Mouse (Mus musculus) hindbrain, embryonic 16.5 days (tissue): Measurements from ENCODE around the gene Ssh1. TPM values are rescaled to one million over a fixed set of nuclear protein-coding genes. Genes with fewer than 3 reads are reported as not detected.

Source experiments
- ATAC-seq: fragments of 200-750 bp; cut with Nextera tagmentation; 2 replicates; pipeline ENCODE4 v1.8.0; 2017; ENCODE audit warnings: moderate TSS enrichment, moderate library complexity
- H3K27ac ChIP-seq: fragments of 300-500 bp; sonication (generic); 2 replicates; pipeline ENCODE4 v1.5.1; 2014; ENCODE audit warnings: low read depth, mild to moderate bottlenecking, control low read depth, low read length, moderate library complexity
- H3K27me3 ChIP-seq: fragments of 300-500 bp; sonication (generic); replicated peaks from 2 replicates; pipeline ENCODE4 v1.6.1; 2014; ENCODE audit warnings: low read length; ENCODE audit not compliant: control insufficient read depth, insufficient read depth
- H3K36me3 ChIP-seq: fragments of 300-500 bp; sonication (generic); 2 replicates; pipeline ENCODE4 v1.6.1; 2014; ENCODE audit warnings: mild to moderate bottlenecking, low read length, moderate library complexity, mixed read lengths; ENCODE audit not compliant: control insufficient read depth, insufficient read depth
- H3K4me1 ChIP-seq: fragments of 300-500 bp; sonication (generic); 2 replicates; pipeline ENCODE4 v1.6.1; 2014; ENCODE audit warnings: low read depth, low read length; ENCODE audit not compliant: control insufficient read depth, insufficient read depth
- H3K4me2 ChIP-seq: fragments of 300-500 bp; sonication (generic); 2 replicates; pipeline ENCODE4 v1.6.1; 2014; ENCODE audit warnings: mild to moderate bottlenecking, low read length, control low read depth, moderate library complexity
- H3K4me3 ChIP-seq: fragments of 300-500 bp; sonication (generic); 2 replicates; pipeline ENCODE4 v1.5.1; 2014; ENCODE audit warnings: mild to moderate bottlenecking, low read length, control low read depth, moderate library complexity
- H3K9ac ChIP-seq: fragments of 300-500 bp; sonication (generic); 2 replicates; pipeline ENCODE4 v1.6.1; 2014; ENCODE audit warnings: low read depth, mild to moderate bottlenecking, control low read depth, low read length, moderate library complexity
- H3K9me3 ChIP-seq: fragments of 300-500 bp; sonication (generic); 2 replicates; pipeline ENCODE4 v1.6.1; 2014; ENCODE audit warnings: mild to moderate bottlenecking, low read length, moderate library complexity; ENCODE audit not compliant: control insufficient read depth
- WGBS: fragments of 180-500 bp; shearing (Covaris S2); extraction: QIAGEN DNeasy Blood & Tissue Kit; methylation state at CpG from one replicate; pipeline ENCODE4 v1.1.7; 2014; 5-methylcytosine and 5-hydroxymethylcytosine counted together
- polyA plus RNA-seq: library from polyadenylated mRNA; unstranded; fragments of >200 nt; fragmentation: Nextera tagmentation; extraction: Ambion mirVana; gene quantifications from 2 replicates; pipeline ENCODE4 v1.2.1, GENCODE M21; 2015

Ssh1 gene
- polyA plus RNA-seq, 1 experiment from 2014 or later: 9.6 TPM

GRCm38 (mm10) chr5:113901074-113901571, 92.6 kb downstream of the Ssh1 start:
- Histone ChIP-seq H3K36me3 (no peaks in the 10 kb centered on the region), H3K4me1 (peaks cover 41% of the 10 kb centered on the region)
- WGBS: 27% methylated on average over 8 of the region's 8 CpGs

GRCm38 (mm10) chr5:113899543-113899942, 94.2 kb downstream of the Ssh1 start:
- Histone ChIP-seq H3K4me2 (no peak overlapping the region), H3K4me3 (no peak overlapping the region), H3K36me3 (no peaks in the 10 kb centered on the region), H3K27me3 (no peaks in the 10 kb centered on the region), H3K4me1 (peaks cover 27% of the 10 kb centered on the region), H3K27ac (no peak overlapping the region), H3K9ac (no peak overlapping the region), H3K9me3 (no peaks in the 10 kb centered on the region)
- ATAC-seq: no peak
- WGBS: 87% methylated on average over 12 of the region's 12 CpGs

More at GRCm38 (mm10) chr5:113901074-113901571, 92.6 kb downstream of the Ssh1 start:
- no peak overlapping the region for H3K4me3 ChIP-seq
- ATAC-seq: no peak
- no peaks in the 10 kb centered on the region for H3K9me3 ChIP-seq
- no peak overlapping the region for H3K4me2 ChIP-seq
- H3K27ac ChIP-seq: no peak overlapping the region
- no peaks in the 10 kb centered on the region for H3K27me3 ChIP-seq
- 0 out of 2 replicates have a peak overlapping the region, but pooled peaks have one; percentile 17 for H3K9ac ChIP-seq

DNA sequence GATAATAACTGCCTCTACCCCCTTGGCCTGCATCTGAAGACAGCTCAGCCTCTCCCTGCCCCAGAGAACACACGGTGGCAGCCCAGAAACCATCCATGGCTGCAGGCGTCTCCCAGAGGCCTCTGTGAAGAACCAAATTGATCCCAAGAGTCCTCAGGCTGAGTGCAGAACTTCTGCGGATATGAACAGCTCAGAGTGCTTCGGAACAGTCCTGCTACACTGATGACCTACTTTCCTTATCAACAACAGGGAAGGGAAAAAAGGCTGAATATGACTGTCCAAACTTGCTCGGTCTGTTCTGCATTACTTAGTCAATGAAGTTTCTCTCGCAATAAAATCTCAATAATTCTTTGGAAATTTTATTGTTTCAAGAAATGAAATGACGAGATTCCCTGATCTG, 101.7 kb downstream of the Ssh1 start:
- H3K4me3 ChIP-seq: no peak overlapping the region
- H3K4me1 ChIP-seq: peaks cover 18% of the 10 kb centered on the region
- WGBS: 76% methylated on average over 7 of the region's 7 CpGs
- H3K9ac ChIP-seq: no peak overlapping the region
- no peaks in the 10 kb centered on the region for H3K36me3 ChIP-seq
- H3K27me3 ChIP-seq: no peaks in the 10 kb centered on the region
- no peaks in the 10 kb centered on the region for H3K9me3 ChIP-seq
- no peak for ATAC-seq
- no peak overlapping the region for H3K4me2 ChIP-seq
- no peak overlapping the region for H3K27ac ChIP-seq

DNA sequence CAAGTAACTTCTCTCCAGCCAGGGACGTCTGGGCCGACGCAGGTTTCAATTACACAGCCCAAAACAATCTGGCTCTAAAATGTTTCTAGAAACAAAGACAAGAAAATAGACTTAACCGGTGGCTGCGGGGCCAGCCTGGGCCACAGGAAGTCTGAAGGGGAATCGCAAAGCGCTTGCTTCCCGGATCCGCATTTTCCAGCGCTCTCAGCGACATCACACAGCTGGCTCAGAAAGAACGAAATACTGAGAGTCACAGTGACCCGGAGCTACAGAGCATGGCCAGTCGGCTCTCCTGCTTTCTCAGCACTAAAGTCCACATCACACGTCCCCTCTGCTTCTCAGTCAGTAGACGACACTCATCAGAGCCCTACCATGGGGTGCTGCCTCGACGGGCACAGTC, 102.8 kb downstream of the Ssh1 start:
- no peak overlapping the region for H3K4me3 ChIP-seq
- no peak for ATAC-seq
- H3K9me3 ChIP-seq: no peaks in the 10 kb centered on the region
- H3K9ac ChIP-seq: no peak overlapping the region
- H3K4me2 ChIP-seq: no peak overlapping the region
- 86% methylated on average over 18 of the region's 18 CpGs for WGBS
- no peaks in the 10 kb centered on the region for H3K36me3 ChIP-seq
- no peak overlapping the region for H3K27ac ChIP-seq
- H3K27me3 ChIP-seq: no peaks in the 10 kb centered on the region
- H3K4me1 ChIP-seq: peaks cover 21% of the 10 kb centered on the region

DNA sequence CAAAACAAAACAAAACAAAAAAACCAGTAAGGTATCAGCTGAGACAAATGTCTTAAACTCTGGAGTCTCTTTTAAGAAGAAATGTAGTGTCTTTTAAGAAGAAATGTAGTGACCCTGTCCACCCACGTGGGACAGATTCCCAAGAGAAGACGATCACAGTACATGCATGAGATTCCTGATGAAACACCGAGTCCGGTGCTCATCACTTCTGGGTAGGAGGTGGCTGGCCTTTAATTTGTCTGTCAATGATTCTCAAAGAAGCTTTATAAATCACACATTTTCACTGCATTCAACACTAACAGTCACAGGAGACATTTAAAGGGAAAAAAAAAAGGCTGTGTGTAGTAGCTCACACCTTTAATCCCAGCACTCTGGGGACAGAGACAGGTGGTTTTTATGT, 103.8 kb downstream of the Ssh1 start:
- no peak overlapping the region for H3K9ac ChIP-seq
- ATAC-seq: no peak
- no peaks in the 10 kb centered on the region for H3K27me3 ChIP-seq
- H3K27ac ChIP-seq: no peak overlapping the region
- H3K36me3 ChIP-seq: no peaks in the 10 kb centered on the region
- 45% methylated on average over 4 of the region's 4 CpGs for WGBS
- peaks cover 24% of the 10 kb centered on the region for H3K4me1 ChIP-seq
- no peaks in the 10 kb centered on the region for H3K9me3 ChIP-seq
- no peak overlapping the region for H3K4me3 ChIP-seq
- H3K4me2 ChIP-seq: no peak overlapping the region

DNA sequence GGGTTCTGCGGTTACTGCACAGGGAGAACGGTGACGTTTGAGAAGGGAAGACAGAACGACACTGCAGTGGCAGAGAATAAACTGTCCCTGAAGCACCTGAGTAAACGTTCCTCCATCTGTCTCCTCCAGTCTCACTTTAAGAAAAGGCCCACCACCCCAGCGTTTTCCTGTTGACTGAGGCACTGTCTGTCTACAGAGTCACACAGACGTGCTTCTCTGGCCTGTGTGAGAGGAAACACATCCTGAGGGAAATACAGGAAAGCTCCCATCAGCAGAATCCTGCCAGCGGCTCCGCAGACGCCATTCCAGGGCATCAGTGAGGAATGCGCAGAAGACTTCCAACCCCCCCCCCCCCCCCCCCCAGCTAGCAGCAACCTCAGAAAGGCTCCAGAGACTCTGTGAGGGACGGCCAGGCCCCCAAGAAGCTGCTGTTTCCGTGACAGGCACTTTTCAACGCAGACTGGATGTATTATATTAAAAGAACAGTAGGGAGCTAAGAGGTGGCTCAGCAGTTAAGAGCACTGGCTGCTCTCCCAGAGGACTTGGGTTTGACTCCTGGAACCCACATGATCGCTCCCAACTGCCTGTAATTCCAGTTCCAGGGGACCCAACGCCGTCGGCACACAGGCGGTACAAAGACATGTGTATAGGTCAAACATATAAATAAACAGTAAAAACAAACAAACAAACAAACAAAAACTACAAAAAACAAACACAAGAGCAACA, 104.3 kb downstream of the Ssh1 start:
- no peaks in the 10 kb centered on the region for H3K9me3 ChIP-seq
- H3K4me1 ChIP-seq: peaks cover 27% of the 10 kb centered on the region
- no peak overlapping the region for H3K4me3 ChIP-seq
- 17% methylated on average over 19 of the region's 19 CpGs for WGBS
- H3K27ac ChIP-seq: peak overlapping the region; percentile 55
- 0 out of 2 replicates have a peak, but pooled peaks have one; percentile 23 for ATAC-seq
- no peak overlapping the region for H3K9ac ChIP-seq
- peak overlapping the region; percentile 11 for H3K4me2 ChIP-seq
- no peaks in the 10 kb centered on the region for H3K36me3 ChIP-seq
- no peaks in the 10 kb centered on the region for H3K27me3 ChIP-seq

DNA sequence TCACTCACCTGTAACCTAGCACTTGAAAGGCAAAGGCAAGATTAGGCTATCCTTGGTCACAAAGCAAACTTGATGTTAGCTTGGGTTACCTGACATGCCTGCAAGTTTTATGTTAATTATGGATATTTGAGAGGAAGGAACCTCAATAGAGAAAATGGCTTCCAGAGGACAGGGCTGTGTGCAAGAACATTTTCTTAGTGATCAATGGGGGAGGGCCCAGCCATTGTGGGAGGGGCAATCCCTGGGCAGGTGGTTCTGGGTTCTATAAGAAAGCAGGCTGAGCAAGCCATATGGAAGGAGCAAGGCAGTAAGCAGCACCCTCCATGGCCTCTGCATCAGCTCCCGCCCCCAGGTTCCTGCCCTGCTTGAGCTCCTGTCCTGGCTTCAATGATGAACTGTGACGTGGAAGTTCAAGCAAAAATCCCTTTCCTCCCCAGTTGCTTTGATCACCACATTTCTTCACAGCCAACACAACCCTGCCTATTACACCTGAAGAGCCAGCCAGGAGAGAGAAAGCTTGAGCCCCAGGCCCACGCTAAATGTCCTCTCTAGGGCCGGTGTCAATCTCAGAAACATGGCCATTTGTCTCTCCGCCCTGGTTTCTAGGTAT, 105.4 kb downstream of the Ssh1 start:
- no peaks in the 10 kb centered on the region for H3K36me3 ChIP-seq
- no peak overlapping the region for H3K9ac ChIP-seq
- no peak overlapping the region for H3K27ac ChIP-seq
- no peak overlapping the region for H3K4me2 ChIP-seq
- ATAC-seq: no peak
- no peak overlapping the region for H3K4me3 ChIP-seq
- H3K4me1 ChIP-seq: peaks cover 35% of the 10 kb centered on the region
- WGBS: 83% methylated on average over 5 of the region's 5 CpGs
- no peaks in the 10 kb centered on the region for H3K9me3 ChIP-seq
- no peaks in the 10 kb centered on the region for H3K27me3 ChIP-seq

- H3K27ac ChIP-seq: no peak overlapping the region
- H3K9me3 ChIP-seq: no peaks in the 10 kb centered on the region
- ATAC-seq: no peak
- no peak overlapping the region for H3K9ac ChIP-seq
- peaks cover 46% of the 10 kb centered on the region for H3K4me1 ChIP-seq
- 49% methylated on average over 11 of the region's 11 CpGs for WGBS
- no peak overlapping the region for H3K4me3 ChIP-seq
- H3K4me2 ChIP-seq: no peak overlapping the region
- no peaks in the 10 kb centered on the region for H3K36me3 ChIP-seq
- H3K27me3 ChIP-seq: no peaks in the 10 kb centered on the region
Measured at GRCm38 (mm10) chr5:113887132-113887531, 106.6 kb downstream of the Ssh1 start.
